Mouse (Mus musculus) embryonic fibroblast, embryonic 13.5 days (primary cell): Measurements from ENCODE around the gene Pycr2. TPM values are rescaled to one million over a fixed set of nuclear protein-coding genes. Genes with fewer than 3 reads are reported as not detected.

Experiments
- H3K27ac ChIP-seq: 2 replicates; pipeline ENCODE4 v1.5.1; 2012; ENCODE audit warnings: low read length, control low read depth, inconsistent platforms; ENCODE audit not compliant: insufficient read depth
- H3K4me1 ChIP-seq: 2 replicates; pipeline ENCODE4 v1.6.1; 2011; ENCODE audit warnings: low read length; ENCODE audit not compliant: control insufficient read depth, insufficient read depth
- H3K4me3 ChIP-seq: 2 replicates; pipeline ENCODE4 v1.5.1; 2011; ENCODE audit warnings: mild to moderate bottlenecking, control low read depth, low read length; ENCODE audit not compliant: insufficient read depth
- CTCF ChIP-seq: IDR thresholded peaks from 2 replicates; pipeline ENCODE4 v1.5.1; 2011; ENCODE audit warnings: mild to moderate bottlenecking, control low read depth, low read length, moderate library complexity, borderline replicate concordance; ENCODE audit not compliant: insufficient read depth
- POLR2A ChIP-seq: IDR thresholded peaks from 2 replicates; pipeline ENCODE4 v1.6.1; 2011; ENCODE audit warnings: low read depth, mild to moderate bottlenecking, control low read depth, low read length, moderate library complexity
- polyA plus RNA-seq: library from polyadenylated mRNA; stranded (reverse); fragments of >200 nt; gene quantifications from 2 replicates; pipeline ENCODE4 v1.2.4, GENCODE M21; 2011; ENCODE audit warnings: low read depth; ENCODE audit not compliant: missing spikeins, insufficient read length

Gene Pycr2
- polyA plus RNA-seq: 21.2 and 26.0 TPM in 2 replicates

DNA sequence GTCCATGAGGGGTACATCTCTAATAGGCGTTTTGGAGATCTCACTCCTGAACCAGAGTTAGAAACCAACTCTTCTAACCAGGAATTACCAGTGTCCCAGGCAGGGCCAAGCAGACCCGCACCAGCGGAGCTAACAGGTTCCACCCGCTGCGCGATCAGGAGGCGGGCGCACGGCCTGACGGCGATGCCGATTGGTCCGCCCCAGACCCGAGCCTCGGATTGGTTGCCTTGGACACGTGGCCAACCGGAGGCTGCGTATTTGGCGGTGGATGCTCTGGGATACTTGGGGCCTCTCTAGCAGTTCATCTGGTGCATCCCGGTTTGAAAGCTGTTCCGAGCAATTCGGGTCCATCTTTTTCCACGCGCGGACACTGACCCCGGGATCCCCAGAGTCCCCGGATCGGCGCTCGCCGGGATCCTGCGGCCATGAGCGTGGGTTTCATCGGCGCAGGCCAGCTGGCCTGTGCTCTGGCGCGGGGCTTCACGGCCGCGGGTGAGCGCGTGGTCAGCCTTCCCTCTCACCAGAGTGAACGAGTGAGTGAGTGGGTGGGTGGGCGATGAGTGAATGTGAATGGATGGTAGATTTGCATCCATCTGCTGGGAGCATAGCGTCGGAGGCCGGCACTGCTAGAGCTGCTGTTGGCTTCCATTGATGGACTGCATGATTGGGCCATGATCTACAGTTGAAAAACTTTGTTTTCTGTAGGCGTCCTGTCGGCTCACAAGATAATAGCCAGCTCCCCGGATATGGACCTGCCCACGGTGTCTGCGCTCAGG, at the start of gene Pycr2:
Pycr2 (plus strand) TSS at position 255 of the 776 bp plus-strand sequence.
- peak within 1 kb of the TSS; percentile 71 for H3K4me3 ChIP-seq
- peaks cover 3% of the 10 kb centered on the region; the same call in 1 of the 2 replicates for H3K4me1 ChIP-seq
- no peak for TF ChIP-seq CTCF
- peak; percentile 85 for TF ChIP-seq POLR2A
- H3K27ac ChIP-seq: peak within 1 kb of the TSS; percentile 29

- no peak overlapping the region for H3K27ac ChIP-seq
- no peak overlapping the region for H3K4me3 ChIP-seq
- no peaks in the 10 kb centered on the region for H3K4me1 ChIP-seq
- TF ChIP-seq POLR2A (no peak), CTCF (no peak)
These were observed 45.3 kb upstream of the Pycr2 start for GRCm38 (mm10) chr1:180858763-180859162.

DNA sequence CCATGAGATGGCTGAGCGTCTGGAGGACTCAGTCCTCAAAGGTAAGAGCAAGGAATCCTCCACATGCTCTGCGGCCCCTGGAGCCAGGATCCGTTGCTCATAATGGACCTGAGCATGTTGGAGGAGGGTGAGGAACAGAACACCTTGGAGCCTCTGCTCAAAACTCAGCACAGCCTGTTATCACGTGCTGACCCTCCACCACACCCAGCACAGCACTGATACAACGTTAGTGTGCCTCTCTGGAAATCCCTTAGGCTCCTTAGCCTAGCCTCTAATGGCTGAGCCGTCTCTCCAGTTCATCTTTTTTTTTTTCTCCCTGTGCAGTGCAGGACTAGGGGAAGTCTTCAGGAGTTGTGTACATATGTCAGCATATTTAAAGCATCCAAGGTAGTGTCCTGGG, 44.1 kb upstream of the Pycr2 start:
- no peak for TF ChIP-seq CTCF
- no peak for TF ChIP-seq POLR2A

DNA sequence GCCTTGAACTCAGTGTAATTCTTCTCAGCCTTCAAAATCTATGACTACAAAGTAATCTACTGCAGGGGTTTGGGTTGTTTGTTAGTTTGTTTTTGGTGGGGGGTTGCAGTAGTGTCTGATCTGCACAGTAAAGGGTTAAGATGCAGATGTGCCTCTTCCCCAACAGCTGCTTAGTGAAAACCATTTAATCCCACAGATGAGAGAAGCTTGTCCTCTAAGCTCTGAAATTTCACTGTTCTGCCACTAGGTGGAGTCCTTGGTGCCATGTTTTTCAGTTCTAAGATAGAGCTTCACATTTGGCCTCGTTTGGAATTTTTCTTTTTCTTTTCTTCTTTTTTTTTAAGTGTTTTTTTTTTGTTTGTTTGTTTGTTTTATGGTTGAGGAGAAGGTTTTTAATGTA, 40.5 kb upstream of the Pycr2 start:
- Histone ChIP-seq H3K4me1 (no peaks in the 10 kb centered on the region), H3K27ac (no peak overlapping the region), H3K4me3 (no peak overlapping the region)
- TF ChIP-seq CTCF (0 out of 2 replicates have a peak, but pooled peaks have one; percentile 17), POLR2A (no peak)

More for the DNA sequence above, 44.1 kb upstream of the Pycr2 start:
- Histone ChIP-seq H3K4me3 (no peak overlapping the region), H3K27ac (no peak overlapping the region), H3K4me1 (no peaks in the 10 kb centered on the region)

GRCm38 (mm10) chr1:180866001-180866400, 38.1 kb upstream of the Pycr2 start:
- TF ChIP-seq POLR2A (no peak), CTCF (no peak)
- Histone ChIP-seq H3K4me3 (no peak overlapping the region), H3K4me1 (no peaks in the 10 kb centered on the region), H3K27ac (no peak overlapping the region)

GRCm38 (mm10) chr1:180870122-180870650, 33.9 kb upstream of the Pycr2 start:
- Histone ChIP-seq H3K27ac (no peak overlapping the region), H3K4me1 (no peaks in the 10 kb centered on the region)

GRCm38 (mm10) chr1:180873861-180874484, 30.1 kb upstream of the Pycr2 start:
- H3K27ac ChIP-seq: no peak overlapping the region
- H3K4me1 ChIP-seq: no peaks in the 10 kb centered on the region
- H3K4me3 ChIP-seq: no peak overlapping the region
- TF ChIP-seq CTCF (peak; percentile 33; the same call in 1 of the 2 replicates), POLR2A (no peak)

More at GRCm38 (mm10) chr1:180870122-180870650, 33.9 kb upstream of the Pycr2 start:
- TF ChIP-seq POLR2A: no peak
- no peak for TF ChIP-seq CTCF
- H3K4me3 ChIP-seq: no peak overlapping the region

DNA sequence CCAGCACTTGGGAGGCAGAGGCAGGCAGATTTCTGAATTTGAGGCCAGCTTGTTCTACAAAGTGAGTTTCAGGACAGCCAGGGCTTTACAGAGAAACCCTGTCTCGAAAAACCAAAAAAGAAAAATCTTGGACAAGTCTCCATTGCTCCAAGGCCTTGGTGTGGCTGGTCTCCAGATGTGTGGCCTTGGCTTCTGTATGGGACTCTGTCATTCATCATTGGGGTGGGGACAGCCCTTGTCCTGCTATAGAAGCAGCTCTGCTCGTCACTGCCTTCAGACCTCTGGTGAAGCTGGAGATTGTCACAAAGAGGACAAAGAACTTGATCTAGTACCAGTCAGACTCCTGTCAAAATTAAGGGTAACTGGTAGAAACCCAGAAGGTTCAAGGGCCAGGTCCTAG, 29.5 kb upstream of the Pycr2 start:
- H3K4me1 ChIP-seq: no peaks in the 10 kb centered on the region
- H3K27ac ChIP-seq: no peak overlapping the region
- TF ChIP-seq POLR2A (no peak), CTCF (no peak)
- H3K4me3 ChIP-seq: no peak overlapping the region

- no peak overlapping the region for H3K4me3 ChIP-seq
- TF ChIP-seq CTCF: no peak
- H3K4me1 ChIP-seq: no peaks in the 10 kb centered on the region
- no peak overlapping the region for H3K27ac ChIP-seq
These were observed 29.0 kb upstream of the Pycr2 start for GRCm38 (mm10) chr1:180875126-180875525.

DNA sequence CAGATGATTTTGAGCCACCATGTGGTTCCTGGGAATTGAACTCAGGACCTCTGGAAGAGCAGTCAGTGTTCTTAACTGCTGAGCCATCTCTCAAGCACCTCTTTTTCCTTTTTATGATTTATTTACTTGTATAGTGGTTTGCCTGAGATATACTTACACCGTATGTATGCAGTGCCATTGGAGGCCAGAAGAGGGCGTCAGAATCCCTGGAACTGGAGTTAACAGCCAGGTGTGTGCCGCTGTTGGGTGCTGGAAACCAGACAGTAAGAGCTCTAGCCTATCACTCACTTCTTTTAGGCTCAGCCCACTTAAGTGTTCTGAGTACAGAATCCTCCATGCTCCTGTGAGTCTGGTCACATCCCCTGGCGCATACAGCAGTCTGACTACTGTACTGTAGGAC, 26.6 kb upstream of the Pycr2 start:
- no peak overlapping the region for H3K4me3 ChIP-seq
- no peaks in the 10 kb centered on the region for H3K4me1 ChIP-seq
- H3K27ac ChIP-seq: no peak overlapping the region
- TF ChIP-seq POLR2A (no peak), CTCF (no peak)
